Mouse (Mus musculus) induced T-regulatory cell, adult 2 months (primary cell): ENCODE measurements around the gene Gm21083.
"Not testable (repeated sequence)": the region's sequence is repeated elsewhere in the genome, so short reads cannot be mapped to it uniquely, and the experiment has no call there.

Experiments
- DNase-seq: peaks from one replicate; pipeline ENCODE4 v3.0.0-alpha.2; 2012; ENCODE audit warnings: low read depth

The Gm21083 gene

DNA sequence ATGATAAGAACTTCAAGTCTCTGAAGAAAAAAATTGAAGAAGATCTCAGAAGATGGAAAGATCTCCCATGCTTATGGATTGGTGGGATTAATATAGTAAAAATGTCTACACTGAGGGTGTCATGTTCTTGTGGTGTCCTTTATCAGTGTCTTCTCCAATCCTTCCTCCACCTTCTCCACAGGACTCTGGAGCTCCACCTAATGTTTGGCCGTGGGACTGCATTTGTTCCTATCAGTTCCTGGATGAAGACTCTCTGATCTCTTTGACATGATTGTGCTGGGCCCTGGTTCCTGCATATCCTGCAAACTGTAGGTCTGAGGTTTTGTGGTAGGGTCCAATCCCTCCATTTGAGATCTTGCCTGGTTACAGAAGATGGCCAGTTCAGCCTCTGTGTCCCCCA lies 51.0 kb downstream of the Gm21083 start:
- DNase-seq, result not testable (repeated sequence)

DNA sequence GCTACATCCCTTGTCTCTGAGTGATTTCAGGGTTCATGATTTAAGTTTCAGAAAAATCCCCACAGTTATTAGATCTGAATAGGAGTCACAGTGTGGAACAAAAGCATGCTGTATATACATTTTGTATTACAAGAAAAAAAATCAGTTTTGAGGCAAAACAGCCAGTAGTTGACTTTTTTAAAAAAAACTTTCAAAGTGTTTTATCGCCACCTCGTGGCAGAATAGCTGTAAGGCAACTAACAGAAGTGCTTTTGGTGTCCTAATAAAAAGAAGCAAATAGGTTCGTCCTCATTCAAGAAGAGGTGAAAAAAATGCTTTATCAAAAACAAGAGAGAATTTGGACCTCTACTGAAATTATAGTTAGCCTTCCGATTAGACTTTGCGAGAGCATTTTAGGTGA lies 52.9 kb downstream of the Gm21083 start:
- peak; percentile 12 for DNase-seq
